In genomic region chr1:69513595-69514250, GRCm38 (mm10) we compare ENCODE assay signal across 14 mouse cellular contexts.
DNase-seq lines count a peak whose midpoint lies in the region; ATAC-seq and TF ChIP-seq lines count a peak whose summit lies in the region.
"Had no signal": no experiment of that assay in that cellular context is flagged by ENCODE, and none has a peak within 500 bp of the region (broad histone marks: within the 10 kb centered on the region; RNA-seq: fewer than 3 reads in every experiment).

No protein-coding gene starts in this region.

- no peak overlapping the region for H3K4me2 ChIP-seq in kidney, embryonic 15.5 days
- no peak overlapping the region for H3K4me2 ChIP-seq in forebrain, embryonic 12.5 days
- H3K4me2 ChIP-seq: neural tube, embryonic 12.5 days had no signal

- H3K27me3 ChIP-seq in kidney, embryonic 15.5 days = no peaks in the 10 kb centered on the region
- H3K27me3 ChIP-seq in MEL (ENCODE audit: control insufficient read depth in 1 of 2, insufficient read depth in 2 of 2, low read length in 2 of 2) = no peaks in the 10 kb centered on the region
- no peaks in the 10 kb centered on the region for H3K27me3 ChIP-seq in thymus, adult 2 months (ENCODE audit: control insufficient read depth, insufficient read depth, low read length)
- H3K27me3 ChIP-seq in forebrain, embryonic 12.5 days = no peaks in the 10 kb centered on the region
- H3K27me3 ChIP-seq: neural tube, embryonic 12.5 days had no signal

- H3K79me2 ChIP-seq in MEL (ENCODE audit: control insufficient read depth, insufficient read depth, low read length, poor library complexity) = no peaks in the 10 kb centered on the region

- H3K4me1 ChIP-seq in kidney, embryonic 15.5 days = peaks cover 7% of the 10 kb centered on the region; the same call in 1 of the 2 replicates
- peaks cover 47 to 52% of the 10 kb centered on the region in 2 experiments for H3K4me1 ChIP-seq in MEL (ENCODE audit: control insufficient read depth in 1 of 2, insufficient read depth in 2 of 2, low read length in 2 of 2)
- H3K4me1 ChIP-seq in thymus, adult 2 months (replicated peaks; ENCODE audit: control insufficient read depth, insufficient read depth, low read length) = peaks cover 14% of the 10 kb centered on the region
- H3K4me1 ChIP-seq in forebrain, embryonic 12.5 days = 0 out of 2 replicates have a peak, but pooled peaks cover 4% of the 10 kb centered on the region

- peak overlapping the region; percentile 37; the same call in 1 of the 2 replicates for H3K27ac ChIP-seq in kidney, embryonic 15.5 days
- H3K27ac ChIP-seq in MEL (ENCODE audit: control insufficient read depth, low read depth, low read length) = peak overlapping the region; percentile 98
- H3K27ac ChIP-seq in thymus, adult 2 months (ENCODE audit: control insufficient read depth, insufficient read depth, low read length) = no peak overlapping the region; the same call in 1 of the 2 replicates
- no peak overlapping the region for H3K27ac ChIP-seq in forebrain, embryonic 12.5 days
- H3K27ac ChIP-seq: forebrain, embryonic 10.5 days; neural tube, embryonic 12.5 days had no signal

- TF ChIP-seq RAD21 in MEL (IDR thresholded peaks at IDR 0.05; ENCODE audit: low read depth, low read length) = no peak

- H3K9me3 ChIP-seq in kidney, embryonic 15.5 days (replicated peaks) = no peaks in the 10 kb centered on the region
- H3K9me3 ChIP-seq in MEL (replicated peaks; ENCODE audit: insufficient read depth, low read length) = no peaks in the 10 kb centered on the region
- H3K9me3 ChIP-seq in forebrain, embryonic 12.5 days = no peaks in the 10 kb centered on the region
- H3K9me3 ChIP-seq: forebrain, embryonic 10.5 days; neural tube, embryonic 12.5 days had no signal

- TF ChIP-seq EP300 in MEL (IDR thresholded peaks at IDR 0.05; ENCODE audit: low read depth in 1 of 2, low read length in 2 of 2) = peak; percentile 97 to 98

- ATAC-seq in kidney, embryonic 15.5 days (replicated peaks; ENCODE audit: low FRiP score) = peak; percentile 52
- 0 out of 2 replicates have a peak, but pooled peaks have one; percentile 26 for ATAC-seq in erythroid progenitor cell, adult 5-6 weeks (replicated peaks; ENCODE audit: low FRiP score, poor library complexity, severe bottlenecking)
- peak; percentile 66 for ATAC-seq in megakaryocyte progenitor cell, adult 5-6 weeks (replicated peaks; ENCODE audit: poor library complexity)
- ATAC-seq in forebrain, embryonic 12.5 days (ENCODE audit: low FRiP score) = no peak
- ATAC-seq: hindbrain, embryonic 16.5 days had no signal

- H3K9ac ChIP-seq in kidney, embryonic 15.5 days = no peak overlapping the region
- peak overlapping the region; percentile 39 for H3K9ac ChIP-seq in MEL (ENCODE audit: control insufficient read depth, low read depth, low read length, poor library complexity, severe bottlenecking)
- no peak overlapping the region for H3K9ac ChIP-seq in forebrain, embryonic 12.5 days
- H3K9ac ChIP-seq: neural tube, embryonic 12.5 days had no signal

- no peak for TF ChIP-seq CTCF in MEL (IDR thresholded peaks at IDR 0.05 in 2 of 3, conservative IDR thresholded peaks at IDR 0.05 in 1 of 3; ENCODE audit: control insufficient read depth in 1 of 3, insufficient read depth in 1 of 3, low read depth in 2 of 3, low read length in 3 of 3, poor library complexity in 1 of 3, severe bottlenecking in 1 of 3)
- no peak for TF ChIP-seq CTCF in thymus, adult 2 months (IDR thresholded peaks at IDR 0.05; ENCODE audit: borderline replicate concordance, control insufficient read depth, extremely low read depth, insufficient read depth, low read length, poor library complexity)

- no peaks in the 10 kb centered on the region for H3K36me3 ChIP-seq in kidney, embryonic 15.5 days
- peaks cover 0 to 64% of the 10 kb centered on the region in 2 experiments; a peak in 2 of 4 replicates for H3K36me3 ChIP-seq in MEL (ENCODE audit: control insufficient read depth in 1 of 2, insufficient read depth in 2 of 2, low read length in 2 of 2)
- H3K36me3 ChIP-seq in thymus, adult 2 months (ENCODE audit: control insufficient read depth, insufficient read depth, low read length) = no peaks in the 10 kb centered on the region
- H3K36me3 ChIP-seq in forebrain, embryonic 12.5 days (replicated peaks) = no peaks in the 10 kb centered on the region
- H3K36me3 ChIP-seq: forebrain, embryonic 10.5 days; neural tube, embryonic 12.5 days had no signal

- no peak overlapping the region for H3K4me3 ChIP-seq in kidney, embryonic 15.5 days (replicated peaks)
- peak overlapping the region in 1 of 2 experiments; percentile 34; a peak in 3 of 4 replicates for H3K4me3 ChIP-seq in MEL (ENCODE audit: control insufficient read depth in 1 of 2, insufficient read depth in 1 of 2, low read depth in 2 of 2, low read length in 2 of 2)
- no peak overlapping the region for H3K4me3 ChIP-seq in thymus, adult 2 months (ENCODE audit: control insufficient read depth, insufficient read depth, low read length)
- H3K4me3 ChIP-seq in forebrain, embryonic 12.5 days (replicated peaks) = no peak overlapping the region
- H3K4me3 ChIP-seq: forebrain, embryonic 10.5 days; neural tube, embryonic 12.5 days had no signal

- WGBS in kidney, embryonic 15.5 days = 52% methylated on average over 5 of the region's 5 CpGs
- WGBS in thymus, adult 2 months = 19% methylated on average over 5 of the region's 5 CpGs
- WGBS in forebrain, embryonic 12.5 days = 46% methylated on average over 5 of the region's 5 CpGs

- TF ChIP-seq POLR2A in MEL (IDR thresholded peaks at IDR 0.05; ENCODE audit: control insufficient read depth in 1 of 2, insufficient read depth in 1 of 2, low read depth in 1 of 2, low read length in 2 of 2, poor library complexity in 1 of 2) = no peak
- no peak for TF ChIP-seq POLR2A in thymus, adult 2 months (IDR thresholded peaks at IDR 0.05; ENCODE audit: control insufficient read depth, extremely low read depth, insufficient read depth, low read length, poor library complexity)

- DNase-seq in kidney, adult 9 months = no peak
- DNase-seq in MEL (ENCODE audit: low read depth, low spot score) = peak; percentile 85
- DNase-seq in thymus, adult 2 months = no peak
- no peak for DNase-seq in thymus, postnatal 14 days
- DNase-seq: cerebellum, postnatal 14 days; gastrocnemius, postnatal 36 days; lung, adult 2 months had no signal

TF ChIP-seq in MEL, 35 proteins besides CTCF, POLR2A, EP300 and RAD21 (continues in another document):
- no peak for TF ChIP-seq ZNF384 (IDR thresholded peaks at IDR 0.05; ENCODE audit: low read depth, low read length)
- TF ChIP-seq RCOR1 (IDR thresholded peaks at IDR 0.05; ENCODE audit: low read depth, low read length) = peak; percentile 92; the same call in 1 of the 2 replicates
- TF ChIP-seq GABPA (IDR thresholded peaks at IDR 0.05; ENCODE audit: low read depth, low read length) = 0 out of 2 replicates have a peak, but pooled peaks have one; percentile 46
- TF ChIP-seq ZMIZ1 (IDR thresholded peaks at IDR 0.05; ENCODE audit: low read depth, low read length) = peak; percentile 45; the same call in 1 of the 2 replicates
- peak; percentile 59; the same call in 1 of the 2 replicates for TF ChIP-seq HCFC1 (IDR thresholded peaks at IDR 0.05; ENCODE audit: low read depth, low read length)
- no peak for TF ChIP-seq POLR2AphosphoS2 (IDR thresholded peaks at IDR 0.05; ENCODE audit: low read length)
- no peak for TF ChIP-seq POLR2AphosphoS5 (IDR thresholded peaks at IDR 0.05; ENCODE audit: borderline replicate concordance, low read depth, low read length)
- TF ChIP-seq ZKSCAN1 (IDR thresholded peaks at IDR 0.05; ENCODE audit: low read depth, low read length) = 0 out of 2 replicates have a peak, but pooled peaks have one; percentile 8
- peak; percentile 96 for TF ChIP-seq TCF12 (IDR thresholded peaks at IDR 0.05; ENCODE audit: low read depth, low read length)
- no peak for TF ChIP-seq USF1 (IDR thresholded peaks at IDR 0.05; ENCODE audit: low read depth, low read length)
- TF ChIP-seq MAFK (IDR thresholded peaks at IDR 0.05; ENCODE audit: borderline replicate concordance, low read depth, low read length) = peak; percentile 81
- no peak; the same call in 1 of the 2 replicates for TF ChIP-seq MXI1 (IDR thresholded peaks at IDR 0.05; ENCODE audit: low read depth, low read length)
- TF ChIP-seq MAZ (IDR thresholded peaks at IDR 0.05; ENCODE audit: low read depth, low read length) = peak; percentile 92
- no peak for TF ChIP-seq NELFE (IDR thresholded peaks at IDR 0.05; ENCODE audit: low read depth, low read length)
- peak; percentile 95 for TF ChIP-seq ETS1 (IDR thresholded peaks at IDR 0.05; ENCODE audit: low read depth, low read length)
- peak; percentile 90 for TF ChIP-seq MYB (IDR thresholded peaks at IDR 0.05; ENCODE audit: low read depth, low read length)
- TF ChIP-seq ELF1 (IDR thresholded peaks at IDR 0.05; ENCODE audit: low read depth, low read length) = no peak; the same call in 1 of the 2 replicates
- TF ChIP-seq NRF1 (IDR thresholded peaks at IDR 0.05; ENCODE audit: insufficient read depth, low read depth, low read length, poor library complexity, severe bottlenecking) = no peak
- no peak for TF ChIP-seq SMC3 (IDR thresholded peaks at IDR 0.05; ENCODE audit: low read depth, low read length)
- TF ChIP-seq MYC (IDR thresholded peaks at IDR 0.05; ENCODE audit: low read depth, low read length) = peak; percentile 31; the same call in 1 of the 2 replicates
- TF ChIP-seq CHD1 (IDR thresholded peaks at IDR 0.05; ENCODE audit: low read depth, low read length) = peak; percentile 85; the same call in 1 of the 2 replicates
- TF ChIP-seq MAX (IDR thresholded peaks at IDR 0.05; ENCODE audit: low read length) = no peak
- TF ChIP-seq UBTF (IDR thresholded peaks at IDR 0.05; ENCODE audit: borderline replicate concordance, insufficient read depth, low read depth, low read length) = no peak
- TF ChIP-seq USF2 (IDR thresholded peaks at IDR 0.05; ENCODE audit: borderline replicate concordance in 1 of 2, insufficient read depth in 1 of 2, low read depth in 1 of 2, low read length in 2 of 2) = no peak
- peak; percentile 84 for TF ChIP-seq CHD2 (IDR thresholded peaks at IDR 0.05; ENCODE audit: low read length)
- peak; percentile 54; the same call in 1 of the 2 replicates for TF ChIP-seq TBP (IDR thresholded peaks at IDR 0.05; ENCODE audit: low read depth, low read length)
- peak; percentile 94 for TF ChIP-seq GATA1 (IDR thresholded peaks at IDR 0.05; ENCODE audit: low read depth, low read length)
- TF ChIP-seq SIN3A (IDR thresholded peaks at IDR 0.05; ENCODE audit: low read length) = peak; percentile 88
- TF ChIP-seq KAT2A (conservative IDR thresholded peaks at IDR 0.05; ENCODE audit: low read depth, low read length) = 0 out of 2 replicates have a peak, but pooled peaks have one; percentile 14
- no peak for TF ChIP-seq MEF2A (IDR thresholded peaks at IDR 0.05; ENCODE audit: extremely low read depth, insufficient replicate concordance, low read depth, low read length, poor library complexity, severe bottlenecking)
- peak; percentile 69; the same call in 1 of the 2 replicates for TF ChIP-seq BHLHE40 (IDR thresholded peaks at IDR 0.05; ENCODE audit: borderline replicate concordance, low read depth, low read length)

Comparison
In these comparisons a context has a peak if more than half of its experiments do, and no peak if none do; other contexts are left out.
1. H3K27ac ChIP-seq: peak in kidney, embryonic 15.5 days (single experiment) and MEL (single experiment); none in thymus, adult 2 months (single experiment) and forebrain, embryonic 12.5 days (single experiment).